Mouse (Mus musculus): ENCODE measurements around the gene L3mbtl1. TPM values are rescaled to one million over a fixed set of nuclear protein-coding genes. Genes with fewer than 3 reads are reported as not detected.
A peak's percentile ranks its signal among the peaks of the same experiment; 100 is the strongest.

L3mbtl1 gene
- polyA plus RNA-seq, 1 experiment, result not detected

GRCm38 (mm10) chr2:162930516-162931122 lies 12.7 kb upstream of the L3mbtl1 start:
- Histone ChIP-seq H3K27me3 (ENCODE audit: control insufficient read depth, insufficient read depth, low read length) (no peaks in the 10 kb centered on the region), H3K4me3 (ENCODE audit: low read depth, low read length) (peak overlapping the region; percentile 90), H3K36me3 (ENCODE audit: control insufficient read depth, insufficient read depth, low read length) (peaks cover 19% of the 10 kb centered on the region), H3K4me1 (ENCODE audit: control insufficient read depth, insufficient read depth, insufficient read length, low read length) (peaks cover 6% of the 10 kb centered on the region; the same call in 1 of the 2 replicates), H3K27ac (ENCODE audit: insufficient read depth, low read depth, low read length) (peak overlapping the region; percentile 54; the same call in 1 of the 2 replicates)
- WGBS, result 1% methylated on average over 18 of the region's 18 CpGs
- TF ChIP-seq POLR2A (IDR thresholded peaks at IDR 0.05; ENCODE audit: low read depth, low read length), result no peak
- TF ChIP-seq CTCF (IDR thresholded peaks at IDR 0.05; ENCODE audit: extremely low read depth, insufficient read length, insufficient replicate concordance, low read depth, low read length), result no peak

- under 1% methylated on average over 68 of the region's 68 CpGs for WGBS
Observed at GRCm38 (mm10) chr2:162931123-162931673, 12.1 kb upstream of the L3mbtl1 start, which contains the start of gene Srsf6. TSS of gene Srsf6 (plus strand) at chr2:162931528.

GRCm38 (mm10) chr2:162931674-162932650 lies 11.3 kb upstream of the L3mbtl1 start:
- under 1% methylated on average over 103 of the region's 103 CpGs for WGBS
- H3K4me3 ChIP-seq (ENCODE audit: low read depth, low read length), result peak overlapping the region; percentile 90
- H3K36me3 ChIP-seq (ENCODE audit: control insufficient read depth, insufficient read depth, low read length), result peaks cover 28% of the 10 kb centered on the region
- peak overlapping the region; percentile 79 for H3K27ac ChIP-seq (ENCODE audit: insufficient read depth, low read depth, low read length)
- peaks cover 6% of the 10 kb centered on the region; the same call in 1 of the 2 replicates for H3K4me1 ChIP-seq (ENCODE audit: control insufficient read depth, insufficient read depth, insufficient read length, low read length)
- no peak for TF ChIP-seq POLR2A (IDR thresholded peaks at IDR 0.05; ENCODE audit: low read depth, low read length)
- TF ChIP-seq CTCF (IDR thresholded peaks at IDR 0.05; ENCODE audit: extremely low read depth, insufficient read length, insufficient replicate concordance, low read depth, low read length), result no peak
- no peaks in the 10 kb centered on the region for H3K27me3 ChIP-seq (ENCODE audit: control insufficient read depth, insufficient read depth, low read length)

More at GRCm38 (mm10) chr2:162931123-162931673, 12.1 kb upstream of the L3mbtl1 start, which contains the start of gene Srsf6:
- peak within 1 kb of the TSS; percentile 81 for H3K27ac ChIP-seq (ENCODE audit: insufficient read depth, low read depth, low read length)
- peaks cover 21% of the 10 kb centered on the region for H3K36me3 ChIP-seq (ENCODE audit: control insufficient read depth, insufficient read depth, low read length)
- H3K4me3 ChIP-seq (ENCODE audit: low read depth, low read length), result peak within 1 kb of the TSS; percentile 90
- H3K4me1 ChIP-seq (ENCODE audit: control insufficient read depth, insufficient read depth, insufficient read length, low read length), result peaks cover 6% of the 10 kb centered on the region; the same call in 1 of the 2 replicates
- H3K27me3 ChIP-seq (ENCODE audit: control insufficient read depth, insufficient read depth, low read length), result no peaks in the 10 kb centered on the region
- TF ChIP-seq POLR2A (IDR thresholded peaks at IDR 0.05; ENCODE audit: low read depth, low read length) (peak; percentile 97), CTCF (IDR thresholded peaks at IDR 0.05; ENCODE audit: extremely low read depth, insufficient read length, insufficient replicate concordance, low read depth, low read length) (no peak)

- WGBS, result 29% methylated on average over 4 of the region's 4 CpGs
- TF ChIP-seq CTCF (IDR thresholded peaks at IDR 0.05; ENCODE audit: extremely low read depth, insufficient read length, insufficient replicate concordance, low read depth, low read length) (no peak), POLR2A (IDR thresholded peaks at IDR 0.05; ENCODE audit: low read depth, low read length) (no peak)
- peaks cover 33% of the 10 kb centered on the region for H3K36me3 ChIP-seq (ENCODE audit: control insufficient read depth, insufficient read depth, low read length)
- peaks cover 6% of the 10 kb centered on the region; the same call in 1 of the 2 replicates for H3K4me1 ChIP-seq (ENCODE audit: control insufficient read depth, insufficient read depth, insufficient read length, low read length)
- no peak overlapping the region for H3K27ac ChIP-seq (ENCODE audit: insufficient read depth, low read depth, low read length)
- no peaks in the 10 kb centered on the region for H3K27me3 ChIP-seq (ENCODE audit: control insufficient read depth, insufficient read depth, low read length)
- peak overlapping the region; percentile 34 for H3K4me3 ChIP-seq (ENCODE audit: low read depth, low read length)
Observed at GRCm38 (mm10) chr2:162932706-162933105, 10.6 kb upstream of the L3mbtl1 start.

- no peak overlapping the region for H3K4me3 ChIP-seq (ENCODE audit: low read depth, low read length)
- H3K36me3 ChIP-seq (ENCODE audit: control insufficient read depth, insufficient read depth, low read length), result peaks cover 45% of the 10 kb centered on the region
- WGBS, result 64% methylated on average over 19 of the region's 19 CpGs
- H3K4me1 ChIP-seq (ENCODE audit: control insufficient read depth, insufficient read depth, insufficient read length, low read length), result peaks cover 6% of the 10 kb centered on the region; the same call in 1 of the 2 replicates
- TF ChIP-seq CTCF (IDR thresholded peaks at IDR 0.05; ENCODE audit: extremely low read depth, insufficient read length, insufficient replicate concordance, low read depth, low read length) (no peak), POLR2A (IDR thresholded peaks at IDR 0.05; ENCODE audit: low read depth, low read length) (no peak)
- no peaks in the 10 kb centered on the region for H3K27me3 ChIP-seq (ENCODE audit: control insufficient read depth, insufficient read depth, low read length)
- H3K27ac ChIP-seq (ENCODE audit: insufficient read depth, low read depth, low read length), result no peak overlapping the region
Observed at GRCm38 (mm10) chr2:162934421-162934820, 8.9 kb upstream of the L3mbtl1 start.

GRCm38 (mm10) chr2:162935700-162936099 lies 7.6 kb upstream of the L3mbtl1 start:
- no peaks in the 10 kb centered on the region for H3K27me3 ChIP-seq (ENCODE audit: control insufficient read depth, insufficient read depth, low read length)
- H3K4me3 ChIP-seq (ENCODE audit: low read depth, low read length), result no peak overlapping the region
- peaks cover 53% of the 10 kb centered on the region for H3K36me3 ChIP-seq (ENCODE audit: control insufficient read depth, insufficient read depth, low read length)
- peaks cover 6% of the 10 kb centered on the region; the same call in 1 of the 2 replicates for H3K4me1 ChIP-seq (ENCODE audit: control insufficient read depth, insufficient read depth, insufficient read length, low read length)
- H3K27ac ChIP-seq (ENCODE audit: insufficient read depth, low read depth, low read length), result no peak overlapping the region
- 90% methylated on average over 3 of the region's 3 CpGs for WGBS
- TF ChIP-seq CTCF (IDR thresholded peaks at IDR 0.05; ENCODE audit: extremely low read depth, insufficient read length, insufficient replicate concordance, low read depth, low read length), result no peak
- no peak for TF ChIP-seq POLR2A (IDR thresholded peaks at IDR 0.05; ENCODE audit: low read depth, low read length)
